Mouse (Mus musculus) limb, embryonic 14.5 days (tissue): ENCODE measurements around the gene Gsto2. TPM values are rescaled to one million over a fixed set of nuclear protein-coding genes. Genes with fewer than 3 reads are reported as not detected.

ENCODE experiments used
- ATAC-seq: fragments of 200-750 bp; cut with Nextera tagmentation; 2 replicates; pipeline ENCODE4 v1.8.0; 2017; ENCODE audit warnings: low read depth, moderate number of reproducible peaks, moderate TSS enrichment; ENCODE audit not compliant: low FRiP score
- DNase-seq: peaks from one replicate; pipeline ENCODE4 v3.0.0-alpha.2; 2015; ENCODE audit warnings: low spot score
- H3K27ac ChIP-seq: fragments of 300-500 bp; sonication (generic); replicated peaks from 2 replicates; pipeline ENCODE4 v1.5.1; 2014; ENCODE audit warnings: low read depth, mild to moderate bottlenecking, low read length, moderate library complexity, mixed read lengths
- H3K27me3 ChIP-seq: fragments of 300-500 bp; sonication (generic); 2 replicates; pipeline ENCODE4 v1.6.1; 2014; ENCODE audit warnings: low read length, mixed read lengths; ENCODE audit not compliant: control insufficient read depth, insufficient read depth
- H3K36me3 ChIP-seq: fragments of 300-500 bp; sonication (generic); 2 replicates; pipeline ENCODE4 v1.6.1; 2014; ENCODE audit warnings: mild to moderate bottlenecking, low read length, moderate library complexity, mixed read lengths; ENCODE audit not compliant: control insufficient read depth, insufficient read depth
- H3K4me1 ChIP-seq: fragments of 300-500 bp; sonication (generic); 2 replicates; pipeline ENCODE4 v1.6.1; 2014; ENCODE audit warnings: antibody characterized with exemption, low read length, mixed read lengths; ENCODE audit not compliant: control insufficient read depth, insufficient read depth
- H3K4me2 ChIP-seq: fragments of 300-500 bp; sonication (generic); replicated peaks from 2 replicates; pipeline ENCODE4 v1.6.1; 2014; ENCODE audit warnings: low read depth, mild to moderate bottlenecking, low read length, moderate library complexity; ENCODE audit not compliant: severe bottlenecking
- H3K4me3 ChIP-seq: fragments of 300-500 bp; sonication (generic); replicated peaks from 2 replicates; pipeline ENCODE4 v1.5.1; 2014; ENCODE audit warnings: low read length
- H3K9ac ChIP-seq: fragments of 300-500 bp; sonication (generic); 2 replicates; pipeline ENCODE4 v1.6.1; 2014; ENCODE audit warnings: mild to moderate bottlenecking, low read depth, low read length, moderate library complexity; ENCODE audit not compliant: severe bottlenecking
- H3K9me3 ChIP-seq: fragments of 300-500 bp; sonication (generic); 2 replicates; pipeline ENCODE4 v1.6.1; 2016; ENCODE audit warnings: low read length; ENCODE audit not compliant: control insufficient read depth
- POLR2A ChIP-seq: fragments of 200-500 bp; IDR thresholded peaks from 2 replicates; pipeline ENCODE4 v1.8.0; 2012; ENCODE audit warnings: inconsistent platforms, mild to moderate bottlenecking, moderate library complexity, borderline replicate concordance; ENCODE audit not compliant: insufficient read depth, insufficient read length; ENCODE audit errors: extremely low read depth
- WGBS: fragments of 180-500 bp; shearing (Covaris S2); extraction: QIAGEN DNeasy Blood & Tissue Kit; methylation state at CpG from one replicate; pipeline ENCODE4 v1.1.7; 2014; 5-methylcytosine and 5-hydroxymethylcytosine counted together
- polyA plus RNA-seq, 2 experiments: library from polyadenylated mRNA; depleted of rRNA in 1 of 2; stranded (reverse) in 1 of 2; unstranded in 1 of 2; fragments of >200 nt; fragmentation: Nextera tagmentation in 1 of 2; extraction: Ambion mirVana in 1 of 2; gene quantifications; 2 replicates each; pipeline versions ENCODE4 v1.2.1 to v1.2.3; 2012 to 2014

Gsto2 gene
- polyA plus RNA-seq, 2 experiments: 0.87 to 1.2 TPM

- WGBS: 44% methylated on average over 9 of the region's 9 CpGs
- no peak overlapping the region for H3K9ac ChIP-seq
- no peak; the same call in 1 of the 2 replicates for ATAC-seq
- no peak for TF ChIP-seq POLR2A
- H3K36me3 ChIP-seq: no peaks in the 10 kb centered on the region
- H3K4me3 ChIP-seq: no peak overlapping the region
- no peaks in the 10 kb centered on the region for H3K27me3 ChIP-seq
- DNase-seq: no peak
- no peaks in the 10 kb centered on the region for H3K9me3 ChIP-seq
- no peak overlapping the region for H3K27ac ChIP-seq
- peaks cover 18% of the 10 kb centered on the region for H3K4me1 ChIP-seq
- no peak overlapping the region for H3K4me2 ChIP-seq
Measured at GRCm38 (mm10) chr19:47882882-47883254, 17.5 kb downstream of the Gsto2 start.

- Histone ChIP-seq H3K4me3 (no peak overlapping the region), H3K4me1 (peaks cover 18% of the 10 kb centered on the region), H3K9me3 (no peaks in the 10 kb centered on the region), H3K36me3 (no peaks in the 10 kb centered on the region), H3K9ac (no peak overlapping the region), H3K27ac (no peak overlapping the region), H3K27me3 (no peaks in the 10 kb centered on the region), H3K4me2 (no peak overlapping the region)
- WGBS: 69% methylated on average over 13 of the region's 13 CpGs
- TF ChIP-seq POLR2A: no peak
- no peak for DNase-seq
- no peak for ATAC-seq
Measured at GRCm38 (mm10) chr19:47884296-47885085, 19.2 kb downstream of the Gsto2 start.

- Histone ChIP-seq H3K4me2 (no peak overlapping the region), H3K36me3 (no peaks in the 10 kb centered on the region), H3K4me3 (no peak overlapping the region), H3K9ac (no peak overlapping the region), H3K27me3 (no peaks in the 10 kb centered on the region), H3K9me3 (no peaks in the 10 kb centered on the region), H3K27ac (peak overlapping the region; percentile 26; the same call in 1 of the 2 replicates), H3K4me1 (peaks cover 18% of the 10 kb centered on the region)
- TF ChIP-seq POLR2A: no peak
- DNase-seq (no peak), ATAC-seq (no peak)
- WGBS: 51% methylated on average over 7 of the region's 7 CpGs
Measured at GRCm38 (mm10) chr19:47885191-47885743, 19.9 kb downstream of the Gsto2 start.

- no peaks in the 10 kb centered on the region for H3K36me3 ChIP-seq
- no peak overlapping the region for H3K4me3 ChIP-seq
- no peaks in the 10 kb centered on the region for H3K27me3 ChIP-seq
- DNase-seq: no peak
- H3K27ac ChIP-seq: peak overlapping the region; percentile 26; the same call in 1 of the 2 replicates
- no peaks in the 10 kb centered on the region for H3K9me3 ChIP-seq
- H3K4me1 ChIP-seq: peaks cover 23% of the 10 kb centered on the region
- no peak for ATAC-seq
- no peak for TF ChIP-seq POLR2A
- no peak overlapping the region for H3K4me2 ChIP-seq
- WGBS: 83% methylated on average over 11 of the region's 11 CpGs
- no peak overlapping the region for H3K9ac ChIP-seq
Measured at GRCm38 (mm10) chr19:47885886-47886285, 20.6 kb downstream of the Gsto2 start.

- no peaks in the 10 kb centered on the region for H3K36me3 ChIP-seq
- peaks cover 30% of the 10 kb centered on the region for H3K4me1 ChIP-seq
- ATAC-seq (peak; percentile 54; the same call in 1 of the 2 replicates), DNase-seq (peak; percentile 69)
- no peaks in the 10 kb centered on the region for H3K9me3 ChIP-seq
- no peak overlapping the region for H3K9ac ChIP-seq
- no peak overlapping the region for H3K4me2 ChIP-seq
- no peak overlapping the region for H3K4me3 ChIP-seq
- WGBS: 46% methylated on average over 7 of the region's 7 CpGs
- 0 out of 2 replicates have a peak overlapping the region, but pooled peaks have one; percentile 27 for H3K27ac ChIP-seq
- TF ChIP-seq POLR2A: no peak
- no peaks in the 10 kb centered on the region for H3K27me3 ChIP-seq
Measured at GRCm38 (mm10) chr19:47886617-47887016, 21.3 kb downstream of the Gsto2 start.
